Mouse (Mus musculus) midbrain, embryonic 14.5 days (tissue): ENCODE results near the gene Ptafr. TPM values are rescaled to one million over a fixed set of nuclear protein-coding genes. Genes with fewer than 3 reads are reported as not detected.
"Not testable (repeated sequence)": the region's sequence is repeated elsewhere in the genome, so short reads cannot be mapped to it uniquely, and the experiment has no call there.

Source experiments
- ATAC-seq: fragments of 200-750 bp; cut with Nextera tagmentation; 2 replicates; pipeline ENCODE4 v1.8.0; 2017; ENCODE audit warnings: moderate number of reproducible peaks, moderate library complexity; ENCODE audit not compliant: low FRiP score, low TSS enrichment
- DNase-seq: peaks from one replicate; pipeline ENCODE4 v3.0.0-alpha.2; 2015
- H3K27ac ChIP-seq: fragments of 300-500 bp; sonication (generic); replicated peaks from 2 replicates; pipeline ENCODE4 v1.5.1; 2014; ENCODE audit warnings: mild to moderate bottlenecking, low read depth, low read length, moderate library complexity
- H3K27me3 ChIP-seq: fragments of 300-500 bp; sonication (generic); 2 replicates; pipeline ENCODE4 v1.6.1; 2014; ENCODE audit warnings: low read length, control low read depth, mixed read lengths; ENCODE audit not compliant: control insufficient read depth, insufficient read depth
- H3K36me3 ChIP-seq: fragments of 300-500 bp; sonication (generic); 2 replicates; pipeline ENCODE4 v1.6.1; 2014; ENCODE audit warnings: low read length, control low read depth; ENCODE audit not compliant: control insufficient read depth, insufficient read depth
- H3K4me1 ChIP-seq: fragments of 300-500 bp; sonication (generic); 2 replicates; pipeline ENCODE4 v1.6.1; 2014; ENCODE audit warnings: mild to moderate bottlenecking, antibody characterized with exemption, low read length, control low read depth; ENCODE audit not compliant: control insufficient read depth, insufficient read depth
- H3K4me2 ChIP-seq: fragments of 300-500 bp; sonication (generic); 2 replicates; pipeline ENCODE4 v1.6.1; 2014; ENCODE audit warnings: mild to moderate bottlenecking, low read length, moderate library complexity
- H3K4me3 ChIP-seq: fragments of 300-500 bp; sonication (generic); replicated peaks from 2 replicates; pipeline ENCODE4 v1.5.1; 2014; ENCODE audit warnings: low read depth, low read length
- H3K9ac ChIP-seq: fragments of 300-500 bp; sonication (generic); replicated peaks from 2 replicates; pipeline ENCODE4 v1.6.1; 2014; ENCODE audit warnings: mild to moderate bottlenecking, low read length, moderate library complexity
- H3K9me3 ChIP-seq: fragments of 300-500 bp; sonication (generic); 2 replicates; pipeline ENCODE4 v1.6.1; 2016; ENCODE audit warnings: low read length, control low read depth, mixed read lengths; ENCODE audit not compliant: control insufficient read depth
- WGBS: fragments of 180-500 bp; shearing (Covaris S2); extraction: QIAGEN DNeasy Blood & Tissue Kit; methylation state at CpG from one replicate; pipeline ENCODE4 v1.1.7; 2014; 5-methylcytosine and 5-hydroxymethylcytosine counted together
- polyA plus RNA-seq: library from polyadenylated mRNA; unstranded; fragments of >200 nt; fragmentation: Nextera tagmentation; extraction: Ambion mirVana; gene quantifications from 2 replicates; pipeline ENCODE4 v1.2.1, GENCODE M21; 2014

Ptafr gene
- polyA plus RNA-seq, 1 experiment from 2014 or later, result 0.37 TPM

GRCm38 (mm10) chr4:132594191-132594590, 30.3 kb downstream of the Ptafr start:
- Histone ChIP-seq H3K36me3 (no peaks in the 10 kb centered on the region), H3K9ac (no peak overlapping the region), H3K4me2 (no peak overlapping the region), H3K4me3 (no peak overlapping the region), H3K27ac (no peak overlapping the region), H3K9me3 (no peaks in the 10 kb centered on the region), H3K4me1 (no peaks in the 10 kb centered on the region), H3K27me3 (no peaks in the 10 kb centered on the region)
- no peak for DNase-seq
- ATAC-seq, result no peak
- 21% methylated on average over 4 of the region's 4 CpGs for WGBS

- Histone ChIP-seq H3K36me3 (no peaks in the 10 kb centered on the region), H3K27me3 (no peaks in the 10 kb centered on the region), H3K4me3 (no peak overlapping the region), H3K4me2 (no peak overlapping the region), H3K9ac (no peak overlapping the region), H3K9me3 (no peaks in the 10 kb centered on the region), H3K27ac (no peak overlapping the region), H3K4me1 (no peaks in the 10 kb centered on the region)
- DNase-seq, result no peak
- ATAC-seq, result no peak
- WGBS, result 92% methylated on average over 2 of the region's 2 CpGs
These were observed 35.0 kb downstream of the Ptafr start for GRCm38 (mm10) chr4:132598861-132599260.

GRCm38 (mm10) chr4:132599764-132600163, 35.9 kb downstream of the Ptafr start:
- DNase-seq, result no peak
- H3K4me2 ChIP-seq, result no peak overlapping the region

GRCm38 (mm10) chr4:132600465-132600864, 36.6 kb downstream of the Ptafr start:
- DNase-seq (no peak), ATAC-seq (no peak)
- Histone ChIP-seq H3K4me3 (no peak overlapping the region), H3K9ac (no peak overlapping the region), H3K4me1 (no peaks in the 10 kb centered on the region), H3K27ac (no peak overlapping the region), H3K9me3 (no peaks in the 10 kb centered on the region), H3K4me2 (no peak overlapping the region), H3K36me3 (no peaks in the 10 kb centered on the region), H3K27me3 (no peaks in the 10 kb centered on the region)
- 74% methylated on average over 6 of the region's 6 CpGs for WGBS

More at GRCm38 (mm10) chr4:132599764-132600163, 35.9 kb downstream of the Ptafr start:
- no peak overlapping the region for H3K27ac ChIP-seq
- H3K9ac ChIP-seq, result no peak overlapping the region
- H3K27me3 ChIP-seq, result no peaks in the 10 kb centered on the region
- 81% methylated on average over 3 of the region's 3 CpGs for WGBS
- H3K4me1 ChIP-seq, result no peaks in the 10 kb centered on the region
- ATAC-seq, result no peak
- H3K9me3 ChIP-seq, result no peaks in the 10 kb centered on the region
- H3K4me3 ChIP-seq, result no peak overlapping the region
- no peaks in the 10 kb centered on the region for H3K36me3 ChIP-seq

GRCm38 (mm10) chr4:132601242-132601641, 37.4 kb downstream of the Ptafr start:
- H3K36me3 ChIP-seq, H3K4me3 ChIP-seq, H3K27ac ChIP-seq, H3K4me1 ChIP-seq, H3K9me3 ChIP-seq, H3K27me3 ChIP-seq, H3K4me2 ChIP-seq, ATAC-seq, DNase-seq, H3K9ac ChIP-seq: not testable (repeated sequence)
- WGBS, result 93% methylated on average over 4 of the region's 5 CpGs

GRCm38 (mm10) chr4:132603468-132603867, 39.6 kb downstream of the Ptafr start:
- Histone ChIP-seq H3K9ac (no peak overlapping the region), H3K9me3 (no peaks in the 10 kb centered on the region), H3K4me3 (no peak overlapping the region), H3K27ac (no peak overlapping the region), H3K4me2 (no peak overlapping the region), H3K36me3 (no peaks in the 10 kb centered on the region), H3K4me1 (no peaks in the 10 kb centered on the region), H3K27me3 (no peaks in the 10 kb centered on the region)
- 86% methylated on average over 4 of the region's 4 CpGs for WGBS
- DNase-seq (no peak), ATAC-seq (no peak)

- no peaks in the 10 kb centered on the region for H3K36me3 ChIP-seq
- H3K9me3 ChIP-seq, result no peaks in the 10 kb centered on the region
- H3K27ac ChIP-seq, result no peak overlapping the region
- no peaks in the 10 kb centered on the region for H3K4me1 ChIP-seq
- H3K4me3 ChIP-seq, result no peak overlapping the region
- H3K9ac ChIP-seq, result no peak overlapping the region
- H3K4me2 ChIP-seq, result no peak overlapping the region
- H3K27me3 ChIP-seq, result no peaks in the 10 kb centered on the region
- DNase-seq (no peak), ATAC-seq (no peak)
- WGBS, result 85% methylated on average over 5 of the region's 5 CpGs
These were observed 41.9 kb downstream of the Ptafr start for GRCm38 (mm10) chr4:132605816-132606215.

- H3K9ac ChIP-seq, result no peak overlapping the region
- no peak overlapping the region for H3K27ac ChIP-seq
- H3K9me3 ChIP-seq, result no peaks in the 10 kb centered on the region
- WGBS, result 56% methylated on average over 4 of the region's 4 CpGs
- no peaks in the 10 kb centered on the region for H3K4me1 ChIP-seq
- DNase-seq (no peak), ATAC-seq (no peak)
- no peaks in the 10 kb centered on the region for H3K36me3 ChIP-seq
- H3K4me2 ChIP-seq, result no peak overlapping the region
- no peaks in the 10 kb centered on the region for H3K27me3 ChIP-seq
- H3K4me3 ChIP-seq, result no peak overlapping the region
These were observed 44.3 kb downstream of the Ptafr start for GRCm38 (mm10) chr4:132608147-132608546.

GRCm38 (mm10) chr4:132610301-132610984, 46.6 kb downstream of the Ptafr start:
- no peaks in the 10 kb centered on the region for H3K9me3 ChIP-seq
- no peak overlapping the region for H3K27ac ChIP-seq
- no peaks in the 10 kb centered on the region for H3K36me3 ChIP-seq
- DNase-seq (no peak), ATAC-seq (no peak)
- WGBS, result 85% methylated on average over 3 of the region's 3 CpGs
- no peaks in the 10 kb centered on the region for H3K4me1 ChIP-seq
- H3K4me3 ChIP-seq, result no peak overlapping the region
- H3K9ac ChIP-seq, result no peak overlapping the region
- no peak overlapping the region for H3K4me2 ChIP-seq
- H3K27me3 ChIP-seq, result no peaks in the 10 kb centered on the region
